Mouse (Mus musculus) testis, postnatal 10 days (tissue): Measurements from ENCODE around the gene Coro2a.

Source experiments
- DNase-seq: peaks from one replicate; pipeline ENCODE4 v3.0.0; 2021; ENCODE audit warnings: low spot score

Coro2a gene

DNA sequence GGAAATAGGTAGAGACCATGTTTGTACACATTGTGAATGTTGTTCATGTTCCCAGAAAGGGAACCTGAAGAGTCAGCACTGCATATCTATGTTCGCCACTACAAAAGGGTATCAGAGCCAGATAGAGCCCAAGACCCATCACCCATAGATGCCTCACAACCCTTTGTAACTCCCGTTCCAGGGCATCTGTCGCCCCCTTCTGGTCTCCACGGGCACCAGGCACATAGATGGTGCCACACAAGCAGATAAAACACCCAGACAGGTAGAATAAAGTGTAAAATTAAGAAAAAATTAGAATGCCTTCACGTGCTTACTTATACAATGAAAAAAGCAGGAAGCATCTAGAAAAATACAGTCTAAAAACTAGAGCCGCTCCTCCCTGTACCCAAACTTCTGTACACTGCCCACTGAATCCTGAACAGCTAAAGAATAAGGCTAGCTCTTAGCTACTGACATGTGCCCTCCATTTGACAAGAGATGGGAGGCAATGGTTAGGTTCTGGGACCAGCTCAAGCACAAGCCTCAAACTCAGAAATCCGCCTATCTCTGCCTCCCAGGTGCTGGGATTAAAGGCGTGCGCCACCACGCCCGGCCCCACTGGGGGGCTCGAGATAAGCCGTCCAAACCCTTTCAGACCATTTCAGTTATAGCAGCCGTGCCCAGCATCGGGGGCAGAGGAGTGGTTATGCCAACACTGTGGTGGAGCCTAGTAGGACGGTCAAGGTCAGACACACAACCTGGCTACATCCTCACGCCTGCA is 75.0 kb downstream of the Coro2a start:
- DNase-seq, result no peak

DNA sequence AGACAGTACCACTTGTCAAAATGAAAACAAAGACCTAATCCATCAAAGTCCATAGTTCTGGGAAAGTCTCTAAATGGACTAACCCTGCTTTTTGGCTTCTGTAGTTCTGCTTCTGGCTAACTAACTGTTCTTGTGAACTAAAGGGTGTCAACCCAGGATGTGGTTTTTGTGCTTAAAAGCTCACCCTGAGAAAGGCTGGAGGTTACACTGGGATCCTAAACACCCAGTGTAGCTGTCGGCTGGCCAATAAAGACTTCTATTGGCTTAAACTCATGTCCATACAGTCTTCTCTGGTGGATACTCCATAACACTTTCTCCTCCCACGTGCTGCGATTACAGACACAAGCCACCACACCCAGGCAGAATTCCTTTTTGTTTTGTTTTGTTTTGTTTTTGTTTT is 75.8 kb downstream of the Coro2a start:
- DNase-seq, result no peak

GRCm38 (mm10) chr4:46523324-46523723 is 78.7 kb downstream of the Coro2a start:
- DNase-seq, result no peak

- DNase-seq, result no peak
Observed at GRCm38 (mm10) chr4:46521457-46521856, 80.5 kb downstream of the Coro2a start.

DNA sequence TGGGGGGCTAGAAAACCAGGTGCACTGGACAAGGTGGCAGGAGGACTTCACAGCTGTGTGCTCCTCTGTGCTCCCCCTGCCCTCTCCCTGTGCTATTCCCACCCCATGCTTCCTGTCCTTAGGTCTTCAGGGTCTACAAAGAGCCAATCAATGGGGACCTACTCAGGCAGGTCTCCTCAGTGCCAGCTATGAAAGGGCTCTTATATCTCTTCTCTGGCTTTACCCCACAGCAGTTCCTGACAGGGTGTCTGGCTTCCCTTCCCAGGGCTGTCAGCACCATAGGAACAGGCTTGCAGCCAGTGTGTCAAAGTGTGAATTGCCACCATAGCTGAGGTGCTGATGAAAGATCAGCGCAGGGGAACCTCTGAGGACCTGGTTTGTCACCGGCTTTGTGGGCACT is 81.5 kb downstream of the Coro2a start:
- no peak for DNase-seq

DNA sequence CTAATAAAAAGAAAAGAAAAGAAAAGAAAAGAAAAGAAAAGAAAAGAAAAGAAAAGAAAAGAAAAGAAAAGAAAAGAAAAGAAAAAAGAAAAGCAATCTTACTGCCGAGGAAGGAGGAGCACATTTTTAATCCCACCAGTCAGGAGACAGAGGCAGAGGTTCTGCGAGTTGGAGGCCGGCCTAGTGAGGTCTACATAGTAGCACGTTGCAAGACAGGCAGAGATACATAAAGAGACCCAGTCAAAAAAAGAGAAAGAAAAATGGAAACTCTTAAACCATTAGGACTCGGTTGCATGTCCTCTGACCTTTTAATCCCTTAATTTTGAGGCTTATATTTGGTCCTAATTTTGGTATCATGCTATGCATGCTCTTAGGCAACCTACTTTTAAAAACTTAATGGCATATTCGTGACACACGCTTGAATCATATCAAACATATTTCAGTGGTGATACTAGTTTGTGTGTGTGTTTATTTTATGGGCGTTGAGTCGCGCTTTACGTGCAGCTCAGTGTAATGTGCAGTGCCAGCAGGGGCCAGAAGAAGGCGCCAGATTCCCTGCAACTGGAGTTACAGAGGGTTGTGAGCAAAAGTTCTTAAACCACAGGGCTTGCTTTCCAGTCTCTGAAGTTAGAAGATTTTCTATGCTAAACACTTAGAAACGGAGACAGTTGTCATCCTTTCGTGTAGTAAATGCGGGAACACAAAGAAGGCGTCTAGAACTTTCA is 94.1 kb downstream of the Coro2a start:
- DNase-seq, result peak; percentile 93

DNA sequence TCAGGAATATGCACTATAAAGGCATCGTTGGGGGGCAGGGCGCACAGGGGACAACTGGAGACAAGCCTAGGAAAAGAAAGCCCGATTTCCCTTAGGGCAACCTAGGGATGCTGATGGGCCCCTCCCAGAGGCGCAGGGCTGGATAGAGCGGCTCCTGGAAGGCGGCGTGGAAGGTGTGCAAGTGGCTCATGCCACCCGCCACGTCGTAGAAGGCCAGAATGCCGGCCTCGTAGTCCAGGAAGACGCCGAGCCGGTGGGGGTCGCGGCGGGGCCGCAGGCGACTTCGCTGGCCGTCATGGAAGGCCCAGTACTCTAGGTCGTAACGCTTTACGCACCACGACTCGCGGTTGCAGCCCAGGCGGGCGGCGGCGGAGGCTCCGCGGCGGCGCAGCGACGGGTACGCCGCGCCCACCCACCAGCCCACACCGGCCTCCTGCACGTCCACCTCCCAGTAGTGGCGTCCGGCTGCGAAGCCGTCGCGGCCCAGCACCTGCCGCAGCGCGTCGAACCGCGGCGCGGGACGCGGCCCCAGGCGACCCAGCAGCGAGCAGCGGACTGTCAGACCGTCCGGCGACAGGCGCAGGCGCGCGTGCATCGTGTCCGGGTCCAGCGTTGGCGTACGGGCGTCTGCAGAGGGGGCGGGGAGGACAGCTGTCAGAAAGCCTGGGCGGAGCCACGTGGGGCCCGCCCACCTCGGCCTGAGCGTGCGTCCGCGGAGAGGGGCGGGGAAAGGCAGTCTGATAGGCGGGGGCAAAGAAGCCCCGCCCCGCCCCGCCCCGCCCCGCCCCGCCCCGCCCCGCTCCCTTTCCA is 95.0 kb downstream of the Coro2a start:
- peak; percentile 98 for DNase-seq

- no peak for DNase-seq
Observed at GRCm38 (mm10) chr4:46505361-46506057, 96.5 kb downstream of the Coro2a start.

DNA sequence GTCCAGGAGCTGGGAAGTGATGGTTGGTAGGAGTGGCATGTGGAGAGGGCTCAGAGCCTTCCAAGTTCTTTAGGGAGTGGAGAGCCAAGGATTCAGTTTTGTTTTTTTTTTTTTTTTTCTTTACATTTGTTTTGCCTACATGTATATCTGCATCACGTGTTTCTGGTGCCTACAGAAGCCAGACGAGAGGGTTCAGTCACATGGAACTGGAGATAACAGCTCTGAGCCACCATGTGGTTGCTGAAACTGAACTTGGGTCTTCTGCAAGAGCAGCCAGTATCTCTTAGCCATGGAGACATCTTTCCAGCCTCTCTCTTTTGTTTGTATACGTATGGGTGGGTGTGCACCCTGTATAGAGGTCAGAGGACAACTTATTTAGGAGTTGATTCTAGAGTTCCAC is 98.1 kb downstream of the Coro2a start:
- no peak for DNase-seq

DNA sequence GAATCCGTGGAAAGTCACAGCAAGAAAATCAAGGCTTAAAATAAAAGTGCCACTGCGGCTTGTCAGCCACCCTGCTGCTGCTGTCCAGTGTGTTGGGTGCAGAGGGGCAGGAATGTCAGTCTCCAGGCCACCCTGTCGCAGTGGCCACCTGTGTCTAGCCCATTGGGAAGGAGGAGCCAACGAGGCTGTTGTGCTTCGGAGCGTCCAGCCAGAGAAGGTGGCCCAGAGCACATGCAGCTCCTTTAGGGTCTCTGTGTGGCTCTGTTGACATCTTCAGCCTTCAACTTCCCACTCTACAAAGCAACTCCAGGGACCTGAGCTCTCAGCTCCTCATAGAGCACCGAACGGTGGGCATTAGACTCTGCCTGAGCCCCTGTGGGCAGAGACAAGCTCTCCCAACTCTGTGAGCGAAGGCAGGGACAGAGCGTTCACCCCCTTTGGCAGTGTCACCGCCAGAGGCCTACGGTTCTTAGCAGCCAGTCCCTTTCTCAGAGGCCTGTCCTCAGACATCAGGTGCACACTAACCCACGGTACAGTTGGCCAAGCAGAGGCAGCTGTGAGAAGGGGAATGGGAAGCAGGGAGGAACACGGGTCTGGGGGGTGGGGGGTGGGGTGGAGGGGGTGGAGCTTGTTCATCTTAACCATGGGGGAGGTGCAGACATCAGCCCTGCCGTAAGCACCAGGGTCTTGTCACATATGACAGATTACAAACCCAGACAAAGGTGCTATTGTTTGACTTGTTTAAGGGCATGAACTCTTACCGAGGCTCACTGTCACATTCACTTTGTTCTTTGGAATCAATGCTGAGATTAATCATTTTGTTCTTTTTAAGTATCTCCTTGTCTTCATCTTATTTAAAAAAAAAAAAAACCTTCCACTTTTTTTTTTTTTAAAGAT is 99.1 kb downstream of the Coro2a start:
- no peak for DNase-seq

- DNase-seq, result peak; percentile 70
Observed at GRCm38 (mm10) chr4:46498976-46499375, 103.0 kb downstream of the Coro2a start.

DNA sequence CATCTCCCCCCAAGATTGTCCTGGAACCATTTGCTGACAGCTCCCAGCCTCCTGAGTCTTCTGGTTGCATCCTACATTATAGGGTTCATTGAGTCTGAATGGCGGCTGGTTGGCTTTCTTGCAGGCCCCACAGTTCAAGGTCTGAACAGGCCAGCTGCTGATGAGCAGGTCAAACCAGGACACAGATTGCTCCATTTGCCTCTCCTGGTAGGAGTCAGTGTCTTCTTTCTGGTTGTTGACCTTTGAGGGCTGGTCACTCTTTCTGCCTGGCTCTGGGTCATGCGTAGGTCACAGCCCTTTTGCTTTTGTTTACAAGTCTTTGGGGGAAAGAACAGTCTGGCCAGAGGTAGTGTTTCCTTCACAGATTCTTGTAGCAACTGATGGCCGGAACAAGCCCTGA is 103.5 kb downstream of the Coro2a start:
- no peak for DNase-seq

- peak; percentile 83 for DNase-seq
Observed at GRCm38 (mm10) chr4:46497286-46497892, 104.6 kb downstream of the Coro2a start.

DNA sequence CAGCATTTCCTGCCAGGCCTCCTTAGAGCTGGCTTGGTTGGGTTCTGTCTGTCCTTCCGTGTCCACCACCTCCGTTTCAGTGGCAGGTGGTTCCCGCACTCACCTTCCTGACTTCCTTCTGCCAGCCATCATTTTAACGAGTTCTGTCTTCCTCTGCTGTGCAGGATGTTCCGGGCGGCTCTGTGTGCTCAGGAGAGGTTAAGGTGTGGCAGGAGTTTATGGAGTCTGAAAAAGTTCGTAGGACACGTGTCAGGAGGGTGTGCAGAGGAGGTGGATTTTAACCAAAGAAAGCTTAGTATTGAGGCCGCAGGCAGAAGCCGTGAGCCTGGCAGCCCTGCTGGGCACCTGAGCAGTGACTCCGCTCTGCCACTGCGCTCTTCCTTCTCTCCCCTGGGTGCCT is 106.5 kb downstream of the Coro2a start:
- no peak for DNase-seq

DNA sequence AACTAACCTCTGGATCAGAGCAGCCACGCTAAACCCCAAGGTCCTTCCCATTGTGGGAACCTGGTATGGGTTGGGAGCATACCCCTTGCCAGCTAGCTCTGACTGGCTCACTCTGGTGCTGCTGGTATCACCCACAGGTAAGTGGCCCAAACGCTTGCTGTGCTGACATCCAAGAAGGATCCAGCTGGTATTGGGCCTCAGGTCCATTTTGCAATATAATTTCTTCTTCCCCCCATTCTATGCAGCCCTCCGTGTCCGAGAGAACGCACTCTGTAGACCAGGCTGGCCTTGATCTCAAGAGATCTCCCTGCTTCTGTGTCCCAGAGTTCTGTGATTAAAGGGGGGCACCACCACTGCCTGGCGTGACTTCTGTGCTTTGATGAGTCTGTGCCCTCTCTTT is 108.9 kb downstream of the Coro2a start:
- DNase-seq, result no peak

- DNase-seq, result peak; percentile 96
Observed at GRCm38 (mm10) chr4:46489028-46489925, 112.7 kb downstream of the Coro2a start, which contains the start of gene Nans. Gene Nans, plus strand, starts transcription at chr4:46489248.

DNA sequence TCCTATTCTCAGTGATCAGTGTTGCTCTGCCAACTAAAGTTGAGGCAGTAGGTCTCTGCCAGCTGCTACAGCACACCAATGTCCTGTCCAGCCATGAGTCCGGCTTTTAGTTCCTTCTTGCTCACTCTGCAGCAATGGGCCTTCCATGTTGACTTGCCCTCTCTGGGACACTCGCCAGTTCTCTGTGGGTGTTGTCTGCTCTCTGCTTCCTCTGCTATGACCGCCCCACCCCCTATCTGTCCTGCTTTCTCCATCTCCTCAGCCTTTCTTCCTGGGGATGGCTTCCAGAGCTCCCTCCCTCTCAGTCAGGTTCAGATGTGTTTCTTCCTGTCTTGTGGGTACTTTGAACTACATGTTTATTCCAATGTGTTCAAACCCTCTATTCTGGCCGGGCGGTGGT is 114.7 kb downstream of the Coro2a start:
- peak; percentile 62 for DNase-seq
